Mouse (Mus musculus) NIH3T3 (cell line): ENCODE measurements around the gene Tfpi.

ENCODE experiments used
- DNase-seq: peaks from one replicate; pipeline ENCODE4 v3.0.0-alpha.2; 2012; ENCODE audit warnings: low read depth

The Tfpi gene

GRCm38 (mm10) chr2:84473941-84474530 is 2.5 kb downstream of the Tfpi start:
- no peak for DNase-seq

GRCm38 (mm10) chr2:84467391-84467790 is 9.2 kb downstream of the Tfpi start:
- no peak for DNase-seq

GRCm38 (mm10) chr2:84464956-84465355 is 11.6 kb downstream of the Tfpi start:
- DNase-seq: peak; percentile 77

GRCm38 (mm10) chr2:84462411-84462810 is 14.2 kb downstream of the Tfpi start:
- DNase-seq: no peak

GRCm38 (mm10) chr2:84459651-84460177 is 16.9 kb downstream of the Tfpi start:
- no peak for DNase-seq

- no peak for DNase-seq
Observed at GRCm38 (mm10) chr2:84457221-84457620, 19.4 kb downstream of the Tfpi start.

- peak; percentile 93 for DNase-seq
Observed at GRCm38 (mm10) chr2:84455236-84455799, 21.3 kb downstream of the Tfpi start.

GRCm38 (mm10) chr2:84454551-84455235 is 21.9 kb downstream of the Tfpi start:
- DNase-seq: peak; percentile 34

- DNase-seq: peak; percentile 89
Observed at GRCm38 (mm10) chr2:84454051-84454450, 22.5 kb downstream of the Tfpi start.

- no peak for DNase-seq
Observed at GRCm38 (mm10) chr2:84445499-84445898, 31.1 kb downstream of the Tfpi start.

- DNase-seq: no peak
Observed at GRCm38 (mm10) chr2:84441940-84442339, 34.6 kb downstream of the Tfpi start.

GRCm38 (mm10) chr2:84429724-84430123 is 46.9 kb downstream of the Tfpi start:
- peak; percentile 83 for DNase-seq

- peak; percentile 59 for DNase-seq
Observed at GRCm38 (mm10) chr2:84428836-84429235, 47.7 kb downstream of the Tfpi start.

GRCm38 (mm10) chr2:84426531-84426930 is 50.0 kb downstream of the Tfpi start:
- DNase-seq: no peak

GRCm38 (mm10) chr2:84425138-84425537 is 51.4 kb downstream of the Tfpi start, which contains the start of gene Calcrl:
Gene Calcrl, minus strand, starts transcription at chr2:84425411.
- DNase-seq: peak; percentile 70

- no peak for DNase-seq
Observed at GRCm38 (mm10) chr2:84416501-84416900, 60.1 kb downstream of the Tfpi start.

- DNase-seq: peak; percentile 68
Observed at GRCm38 (mm10) chr2:84409796-84410592, 66.6 kb downstream of the Tfpi start.

GRCm38 (mm10) chr2:84404834-84405233 is 71.7 kb downstream of the Tfpi start:
- DNase-seq: no peak

GRCm38 (mm10) chr2:84402713-84403112 is 73.9 kb downstream of the Tfpi start:
- DNase-seq: no peak

- DNase-seq: no peak
Observed at GRCm38 (mm10) chr2:84396557-84396956, 80.0 kb downstream of the Tfpi start.

- no peak for DNase-seq
Observed at GRCm38 (mm10) chr2:84393236-84393635, 83.3 kb downstream of the Tfpi start.

GRCm38 (mm10) chr2:84389075-84389474 is 87.5 kb downstream of the Tfpi start:
- no peak for DNase-seq
